Mouse (Mus musculus) G1E (cell line): ENCODE results near the gene Ntm. TPM values are rescaled to one million over a fixed set of nuclear protein-coding genes. Genes with fewer than 3 reads are reported as not detected.

Experiments
- ATAC-seq: 2 replicates; pipeline ENCODE4 v1.8.0; 2016; ENCODE audit warnings: mild to moderate bottlenecking; ENCODE audit not compliant: insufficient number of reproducible peaks, poor library complexity, low FRiP score, severe bottlenecking; ENCODE audit errors: extremely low read depth
- DNase-seq: peaks from one replicate; pipeline ENCODE4 v3.0.0; 2012; ENCODE audit warnings: low spot score
- H3K27me3 ChIP-seq: 2 replicates; pipeline ENCODE4 v1.6.1; 2012; ENCODE audit warnings: mild to moderate bottlenecking, low read length, inconsistent platforms; ENCODE audit not compliant: insufficient read depth
- H3K36me3 ChIP-seq: replicated peaks from 2 replicates; pipeline ENCODE3; 2012; ENCODE audit warnings: mild to moderate bottlenecking, inconsistent platforms
- H3K4me1 ChIP-seq: 2 replicates; pipeline ENCODE4 v1.6.1; 2012; ENCODE audit warnings: low read depth, low read length, inconsistent platforms, mixed read lengths; ENCODE audit not compliant: insufficient read depth
- H3K4me3 ChIP-seq: 2 replicates; pipeline ENCODE4 v1.5.1; 2012; ENCODE audit warnings: low read depth, mild to moderate bottlenecking, inconsistent platforms, low read length, moderate library complexity, mixed read lengths
- H3K9me3 ChIP-seq: replicated peaks from 2 replicates; pipeline ENCODE4 v1.6.1; 2012; ENCODE audit warnings: inconsistent platforms
- CTCF ChIP-seq: IDR thresholded peaks from 2 replicates; pipeline ENCODE4 v1.5.1; 2012; ENCODE audit warnings: low read depth, low read length, inconsistent platforms, mixed read lengths
- GATA1 ChIP-seq: IDR thresholded peaks from 2 replicates; pipeline ENCODE4 v1.6.1; 2012; ENCODE audit warnings: borderline replicate concordance, low read length, inconsistent platforms, mixed read lengths
- GATA2 ChIP-seq: IDR thresholded peaks from 2 replicates; pipeline ENCODE4 v1.6.1; 2012; ENCODE audit warnings: low read depth, low read length, inconsistent platforms, borderline replicate concordance
- POLR2AphosphoS5 ChIP-seq: IDR thresholded peaks from 2 replicates; pipeline ENCODE4 v1.6.1; 2012; ENCODE audit warnings: low read depth, low read length, inconsistent platforms; ENCODE audit not compliant: insufficient replicate concordance
- TAL1 ChIP-seq: conservative IDR thresholded peaks from 2 replicates; pipeline ENCODE4 v1.6.1; 2012; ENCODE audit warnings: low read depth, low read length, inconsistent platforms, mixed read lengths
- polyA plus RNA-seq: library from polyadenylated mRNA; stranded (reverse); fragments of >175 nt; gene quantifications from 2 replicates; pipeline ENCODE4 v1.2.3, GENCODE M21; 2012
- total RNA-seq, 2 experiments: library from RNA; stranded (forward) in 1 of 2; stranded (reverse) in 1 of 2; fragments of 200-1000 nt in 1 of 2; fragments of >200 nt in 1 of 2; fragmentation: Nextera tagmentation in 1 of 2; gene quantifications; 2 replicates each; pipeline ENCODE4 v1.2.3; 2014 to 2017

Ntm gene
- total and polyA plus RNA-seq, 3 experiments: 0.11 TPM; not detected in 2

GRCm38 (mm10) chr9:29562419-29563071, 400.4 kb downstream of the Ntm start:
- Histone ChIP-seq H3K4me1 (no peaks in the 10 kb centered on the region), H3K36me3 (no peaks in the 10 kb centered on the region), H3K4me3 (no peak overlapping the region), H3K27me3 (no peaks in the 10 kb centered on the region), H3K9me3 (peaks cover 6% of the 10 kb centered on the region; the same call in 1 of the 2 replicates)
- no peak for DNase-seq
- no peak for ATAC-seq
- TF ChIP-seq GATA1 (no peak), POLR2AphosphoS5 (no peak), CTCF (no peak), TAL1 (no peak), GATA2 (no peak)

- no peaks in the 10 kb centered on the region for H3K4me1 ChIP-seq
- peaks cover 6% of the 10 kb centered on the region; the same call in 1 of the 2 replicates for H3K9me3 ChIP-seq
- no peak for DNase-seq
- H3K27me3 ChIP-seq: no peaks in the 10 kb centered on the region
- TF ChIP-seq GATA1 (no peak), GATA2 (no peak), POLR2AphosphoS5 (no peak), CTCF (no peak)
- H3K4me3 ChIP-seq: no peak overlapping the region
- no peaks in the 10 kb centered on the region for H3K36me3 ChIP-seq
- no peak for ATAC-seq
These were observed 404.0 kb downstream of the Ntm start for GRCm38 (mm10) chr9:29558915-29559314.

DNA sequence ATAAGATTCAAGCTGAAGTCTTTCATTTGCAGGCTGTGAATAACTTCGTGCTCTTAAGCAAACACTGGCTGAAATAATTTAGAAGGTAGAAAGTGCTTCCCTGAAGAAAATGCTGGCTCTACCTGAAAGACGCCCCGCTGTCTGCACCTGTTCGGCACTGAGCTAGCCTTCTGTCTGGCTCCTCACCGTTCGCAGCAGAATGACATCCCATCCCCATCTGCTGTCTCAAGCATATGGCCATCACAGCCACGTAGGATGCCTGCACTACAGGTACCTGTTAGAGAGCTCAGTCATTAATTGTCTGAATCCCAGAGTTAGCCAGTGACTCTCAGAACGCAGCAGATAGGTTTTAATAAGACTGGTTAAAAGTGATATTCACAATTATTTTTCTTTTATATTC, 412.4 kb downstream of the Ntm start:
- H3K4me1 ChIP-seq: no peaks in the 10 kb centered on the region
- TF ChIP-seq CTCF (no peak), GATA2 (no peak), POLR2AphosphoS5 (no peak), TAL1 (no peak), GATA1 (no peak)
- DNase-seq (no peak), ATAC-seq (no peak)
- no peaks in the 10 kb centered on the region for H3K36me3 ChIP-seq
- H3K27me3 ChIP-seq: no peaks in the 10 kb centered on the region
- H3K4me3 ChIP-seq: no peak overlapping the region
- H3K9me3 ChIP-seq: peaks cover 6% of the 10 kb centered on the region; the same call in 1 of the 2 replicates

DNA sequence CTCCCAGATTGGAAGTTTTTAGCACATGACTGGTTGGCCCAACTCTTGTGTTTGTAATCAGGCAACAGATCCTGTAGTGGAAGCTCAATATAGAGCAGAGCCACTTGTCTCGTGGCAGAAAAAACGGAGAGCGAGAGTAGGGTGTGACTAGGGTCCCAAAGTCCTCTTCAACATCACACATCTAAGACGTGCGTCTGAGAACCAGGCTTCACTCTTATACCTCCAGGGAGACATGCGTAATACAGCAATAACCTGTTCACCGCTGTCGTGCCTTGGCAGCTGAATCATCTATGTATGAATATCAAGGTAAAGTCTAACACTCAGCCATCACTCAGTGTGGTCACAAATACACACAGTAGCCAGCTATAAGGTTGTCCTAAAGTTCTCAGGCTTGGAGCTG, 412.8 kb downstream of the Ntm start:
- Histone ChIP-seq H3K27me3 (no peaks in the 10 kb centered on the region), H3K9me3 (peaks cover 6% of the 10 kb centered on the region; the same call in 1 of the 2 replicates), H3K4me3 (no peak overlapping the region), H3K36me3 (no peaks in the 10 kb centered on the region), H3K4me1 (no peaks in the 10 kb centered on the region)
- no peak for ATAC-seq
- TF ChIP-seq CTCF (no peak), POLR2AphosphoS5 (no peak), TAL1 (no peak)
- DNase-seq: no peak

DNA sequence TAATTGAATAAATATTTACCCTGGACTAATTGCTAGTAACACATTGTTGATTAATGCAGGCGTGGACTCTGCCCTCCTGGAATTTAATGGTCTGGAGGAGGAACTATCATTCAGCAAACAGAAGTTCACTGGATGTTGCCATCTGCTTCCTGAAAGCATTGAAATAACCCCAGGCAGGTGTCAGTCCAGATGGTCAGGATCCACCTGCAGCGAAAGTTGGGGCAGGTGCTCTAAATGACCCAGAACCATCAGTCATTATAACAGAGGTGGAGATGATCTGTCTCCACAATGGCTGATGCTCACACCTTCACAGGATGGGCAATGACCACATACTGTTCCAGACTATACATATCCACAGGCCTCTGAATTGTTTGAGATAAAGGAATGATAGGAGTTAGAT, 426.5 kb downstream of the Ntm start:
- no peaks in the 10 kb centered on the region for H3K27me3 ChIP-seq
- no peaks in the 10 kb centered on the region for H3K36me3 ChIP-seq
- no peak overlapping the region for H3K4me3 ChIP-seq
- DNase-seq: no peak
- no peak for ATAC-seq
- no peaks in the 10 kb centered on the region for H3K4me1 ChIP-seq
- H3K9me3 ChIP-seq: peaks cover 11% of the 10 kb centered on the region; the same call in 1 of the 2 replicates
- TF ChIP-seq CTCF (no peak), GATA1 (no peak), GATA2 (no peak), TAL1 (no peak), POLR2AphosphoS5 (no peak)

GRCm38 (mm10) chr9:29534773-29535172, 428.2 kb downstream of the Ntm start:
- ATAC-seq: no peak
- Histone ChIP-seq H3K9me3 (peaks cover 12% of the 10 kb centered on the region), H3K4me1 (no peaks in the 10 kb centered on the region), H3K4me3 (no peak overlapping the region), H3K27me3 (no peaks in the 10 kb centered on the region), H3K36me3 (no peaks in the 10 kb centered on the region)
- TF ChIP-seq TAL1 (no peak), GATA1 (no peak), POLR2AphosphoS5 (no peak), GATA2 (no peak), CTCF (no peak)
- no peak for DNase-seq

GRCm38 (mm10) chr9:29534304-29534703, 428.6 kb downstream of the Ntm start:
- TF ChIP-seq POLR2AphosphoS5: no peak
- TF ChIP-seq GATA1: no peak
- no peak for TF ChIP-seq CTCF
- no peak for TF ChIP-seq GATA2
- TF ChIP-seq TAL1: no peak
- Histone ChIP-seq H3K9me3 (peaks cover 12% of the 10 kb centered on the region), H3K4me3 (no peak overlapping the region), H3K27me3 (no peaks in the 10 kb centered on the region), H3K4me1 (no peaks in the 10 kb centered on the region), H3K36me3 (no peaks in the 10 kb centered on the region)
- DNase-seq (no peak), ATAC-seq (no peak)
